ENCODE assay signal across 8 mouse cellular contexts in genomic region chr13:103920261-103920932, GRCm38 (mm10). TPM values are rescaled to one million over a fixed set of nuclear protein-coding genes. Genes with fewer than 3 reads are reported as not detected.
DNase-seq lines count a peak whose midpoint lies in the region; ATAC-seq and TF ChIP-seq lines count a peak whose summit lies in the region.

Gene Erbin (minus strand): TSS chr13:103920514.

- intact Hi-C loops in heart, adult 2 months (cut with DNase I), result loop anchor here (2.0 to 5.0 kb wide), 4 partner anchors 57 to 187 kb away; partner anchors contain the start of genes Nln and Sgtb

- H3K9ac ChIP-seq in embryonic facial prominence, embryonic 14.5 days (ENCODE audit: low read depth, low read length), result peak within 1 kb of the TSS; percentile 100
- H3K9ac ChIP-seq in heart, adult 2 months (ENCODE audit: low read depth, low read length), result peak within 1 kb of the TSS; percentile 96
- peak within 1 kb of the TSS; percentile 100 for H3K9ac ChIP-seq in limb, embryonic 14.5 days (ENCODE audit: low read depth, low read length, severe bottlenecking)
- peak within 1 kb of the TSS; percentile 97 for H3K9ac ChIP-seq in midbrain, embryonic 16.5 days (ENCODE audit: low read depth, low read length)

- WGBS in embryonic facial prominence, embryonic 14.5 days, result 1% methylated on average over 27 of the region's 93 CpGs
- WGBS in heart, adult 2 months, result under 1% methylated on average over 80 of the region's 93 CpGs
- 2% methylated on average over 39 of the region's 93 CpGs for WGBS in limb, embryonic 14.5 days
- under 1% methylated on average over 58 of the region's 93 CpGs for WGBS in midbrain, embryonic 16.5 days

- no peak for TF ChIP-seq CTCF in heart, adult 2 months (IDR thresholded peaks at IDR 0.05)

- no peaks in the 10 kb centered on the region for H3K36me3 ChIP-seq in embryonic facial prominence, embryonic 14.5 days (ENCODE audit: control insufficient read depth, insufficient read depth, low read length)
- H3K36me3 ChIP-seq in heart, adult 2 months (ENCODE audit: control insufficient read depth, insufficient read depth, low read length), result peaks cover 16% of the 10 kb centered on the region
- H3K36me3 ChIP-seq in limb, embryonic 14.5 days (ENCODE audit: control insufficient read depth, insufficient read depth, low read length), result no peaks in the 10 kb centered on the region
- H3K36me3 ChIP-seq in midbrain, embryonic 16.5 days (ENCODE audit: control insufficient read depth, insufficient read depth, low read length), result no peaks in the 10 kb centered on the region

- peak within 1 kb of the TSS; percentile 99 for H3K4me3 ChIP-seq in embryonic facial prominence, embryonic 14.5 days (ENCODE audit: low read depth, low read length)
- peak within 1 kb of the TSS; percentile 84 for H3K4me3 ChIP-seq in heart, adult 2 months
- H3K4me3 ChIP-seq in limb, embryonic 14.5 days (replicated peaks; ENCODE audit: low read length), result peak within 1 kb of the TSS; percentile 95
- peak within 1 kb of the TSS; percentile 91 for H3K4me3 ChIP-seq in midbrain, embryonic 16.5 days (ENCODE audit: low read depth, low read length)

- no peaks in the 10 kb centered on the region for H3K9me3 ChIP-seq in embryonic facial prominence, embryonic 14.5 days (ENCODE audit: control insufficient read depth, low read length)
- no peaks in the 10 kb centered on the region for H3K9me3 ChIP-seq in limb, embryonic 14.5 days (ENCODE audit: control insufficient read depth, low read length)
- no peaks in the 10 kb centered on the region for H3K9me3 ChIP-seq in midbrain, embryonic 16.5 days (replicated peaks; ENCODE audit: control insufficient read depth, low read length, poor library complexity, severe bottlenecking)

- peak; percentile 67 for ATAC-seq in embryonic facial prominence, embryonic 14.5 days (ENCODE audit: low read depth)
- ATAC-seq in limb, embryonic 14.5 days (ENCODE audit: low FRiP score, low read depth), result peak; percentile 49
- ATAC-seq in midbrain, embryonic 16.5 days, result peak; percentile 80

- TF ChIP-seq POLR2A in heart, adult 2 months (IDR thresholded peaks at IDR 0.05; ENCODE audit: insufficient read depth, low read depth, low read length), result peak; percentile 45; the same call in 1 of the 2 replicates
- TF ChIP-seq POLR2A in limb, embryonic 14.5 days (IDR thresholded peaks at IDR 0.05; ENCODE audit: borderline replicate concordance, extremely low read depth, insufficient read depth, insufficient read length), result 0 out of 2 replicates have a peak, but pooled peaks have one; percentile 43

- peak within 1 kb of the TSS; percentile 60 for H3K4me2 ChIP-seq in embryonic facial prominence, embryonic 14.5 days (ENCODE audit: low read depth, low read length)
- H3K4me2 ChIP-seq in limb, embryonic 14.5 days (replicated peaks; ENCODE audit: low read depth, low read length, severe bottlenecking), result peak within 1 kb of the TSS; percentile 77
- peak within 1 kb of the TSS; percentile 82 for H3K4me2 ChIP-seq in midbrain, embryonic 16.5 days (ENCODE audit: low read length)

- no peak for TF ChIP-seq EP300 in heart, adult 2 months (IDR thresholded peaks at IDR 0.05; ENCODE audit: insufficient read depth, low read depth, low read length)

- peaks cover 22% of the 10 kb centered on the region for H3K4me1 ChIP-seq in embryonic facial prominence, embryonic 14.5 days (ENCODE audit: control insufficient read depth, insufficient read depth, low read length)
- H3K4me1 ChIP-seq in heart, adult 2 months (ENCODE audit: control insufficient read depth, insufficient read depth, low read length), result peaks cover 6% of the 10 kb centered on the region
- H3K4me1 ChIP-seq in limb, embryonic 14.5 days (ENCODE audit: control insufficient read depth, insufficient read depth, low read length), result peaks cover 25% of the 10 kb centered on the region
- H3K4me1 ChIP-seq in midbrain, embryonic 16.5 days (ENCODE audit: control insufficient read depth, insufficient read depth, low read length), result peaks cover 25% of the 10 kb centered on the region

- DNase-seq in layer of hippocampus, adult 11-12 months (ENCODE audit: low spot score), result peak; percentile 74
- DNase-seq in layer of hippocampus, adult 9-10 months (ENCODE audit: low spot score), result no peak
- DNase-seq in embryonic facial prominence, embryonic 14.5 days (ENCODE audit: low spot score), result peak; percentile 76
- DNase-seq in heart, adult 2 months, result peak; percentile 88 to 91
- peak; percentile 83 to 87 for DNase-seq in kidney, adult 8-10 months
- DNase-seq in limb, embryonic 14.5 days (ENCODE audit: low spot score), result peak; percentile 66
- DNase-seq in spleen, postnatal 14 days (ENCODE audit: low spot score in 2 of 2), result peak; percentile 56 to 65

- H3K27me3 ChIP-seq in embryonic facial prominence, embryonic 14.5 days (replicated peaks; ENCODE audit: control insufficient read depth, insufficient read depth, low read length), result no peaks in the 10 kb centered on the region
- no peaks in the 10 kb centered on the region for H3K27me3 ChIP-seq in heart, adult 2 months (ENCODE audit: control insufficient read depth, insufficient read depth, low read length)
- H3K27me3 ChIP-seq in limb, embryonic 14.5 days (ENCODE audit: control insufficient read depth, insufficient read depth, low read length), result no peaks in the 10 kb centered on the region
- H3K27me3 ChIP-seq in midbrain, embryonic 16.5 days (ENCODE audit: control insufficient read depth, insufficient read depth, low read depth, low read length), result no peaks in the 10 kb centered on the region

- peak within 1 kb of the TSS; percentile 100 for H3K27ac ChIP-seq in embryonic facial prominence, embryonic 14.5 days (replicated peaks; ENCODE audit: low read depth, low read length)
- H3K27ac ChIP-seq in heart, adult 2 months, result peak within 1 kb of the TSS; percentile 93
- peak within 1 kb of the TSS; percentile 100 for H3K27ac ChIP-seq in limb, embryonic 14.5 days (replicated peaks; ENCODE audit: low read depth, low read length)
- peak within 1 kb of the TSS; percentile 100 for H3K27ac ChIP-seq in midbrain, embryonic 16.5 days (ENCODE audit: low read length)

- peaks cover 3% of the 10 kb centered on the region for H3K79me2 ChIP-seq in heart, adult 2 months (replicated peaks; ENCODE audit: control insufficient read depth, insufficient read depth, low read length)

RNA-seq across cellular contexts. Expression of gene Erbin, which starts in this region (rescaled TPM):
- 33.9 and 35.3 TPM in 2 replicates for polyA plus RNA-seq in embryonic facial prominence, embryonic 14.5 days (2014; fragmentation: Nextera tagmentation; extraction: Ambion mirVana)
- total RNA-seq in heart, adult 2 months (2021), result 10 to 100 TPM; 44.0 to 47.5 TPM
- 6.2 and 11.9 TPM in 2 replicates for polyA plus RNA-seq in heart, adult 2 months (2012; rRNA removed)
- 36.6 and 39.7 TPM in 2 replicates for polyA plus RNA-seq in limb, embryonic 14.5 days (2012; rRNA removed)
- polyA plus RNA-seq in limb, embryonic 14.5 days (2014; fragmentation: Nextera tagmentation; extraction: Ambion mirVana), result 40.2 and 43.0 TPM in 2 replicates
- polyA plus RNA-seq in midbrain, embryonic 16.5 days (2015; fragmentation: Nextera tagmentation; extraction: Ambion mirVana), result 6.3 and 7.7 TPM in 2 replicates
